Mouse (Mus musculus): ENCODE results near the gene Mettl3.

Mettl3 gene

GRCm38 (mm10) chr14:52284191-52284590, 20.7 kb downstream of the Mettl3 start:
- DNase-seq = no peak

GRCm38 (mm10) chr14:52283629-52284028, 21.3 kb downstream of the Mettl3 start:
- DNase-seq = no peak

GRCm38 (mm10) chr14:52279747-52280120, 25.2 kb downstream of the Mettl3 start:
- no peak for DNase-seq

DNA sequence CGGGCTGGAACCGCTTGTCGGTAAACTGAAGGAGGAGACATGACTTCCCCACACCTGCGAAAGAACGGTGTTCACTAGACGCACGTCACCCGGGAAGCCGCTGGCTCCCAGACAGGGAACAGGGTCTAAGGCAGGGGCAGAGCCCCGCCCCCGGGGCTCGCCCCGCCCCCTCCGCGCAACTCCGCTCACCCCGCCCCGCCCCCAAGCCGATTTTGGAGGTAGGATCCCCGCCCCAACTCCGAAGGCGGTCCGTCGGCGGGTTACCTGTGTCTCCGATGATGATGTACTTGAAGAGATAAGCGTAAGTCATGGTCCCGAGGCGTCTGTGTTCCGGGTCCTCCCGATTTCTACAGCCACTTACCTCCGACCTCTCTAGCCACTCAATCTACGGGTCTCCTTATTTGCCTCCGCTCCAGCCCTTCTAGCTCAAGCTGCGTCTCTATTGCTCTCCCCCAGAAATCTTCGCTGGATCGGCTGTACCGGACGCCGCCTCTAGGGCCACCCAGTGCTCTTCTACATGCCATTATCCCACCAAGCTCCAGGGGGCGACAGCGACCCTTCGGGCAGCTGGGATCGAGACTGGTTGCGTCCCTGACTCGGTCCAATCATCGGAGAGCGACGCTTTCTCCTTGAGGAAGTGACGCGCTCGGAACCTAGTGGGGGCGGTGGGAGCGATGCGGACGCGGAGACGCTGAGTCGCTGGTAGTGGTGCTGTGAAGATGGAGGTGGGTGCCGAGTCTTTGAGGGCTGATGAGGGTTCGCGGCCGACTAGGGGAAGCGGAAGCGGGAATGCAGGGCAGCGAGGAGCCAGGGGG, 25.8 kb downstream of the Mettl3 start, which contains the start of the genes Tox4 and Rab2b:
Tox4 (plus strand) TSS at position 215 of the 815 bp plus-strand sequence.
Rab2b (minus strand) TSS at position 614 of the 815 bp plus-strand sequence.
- peak; percentile 98 for DNase-seq

DNA sequence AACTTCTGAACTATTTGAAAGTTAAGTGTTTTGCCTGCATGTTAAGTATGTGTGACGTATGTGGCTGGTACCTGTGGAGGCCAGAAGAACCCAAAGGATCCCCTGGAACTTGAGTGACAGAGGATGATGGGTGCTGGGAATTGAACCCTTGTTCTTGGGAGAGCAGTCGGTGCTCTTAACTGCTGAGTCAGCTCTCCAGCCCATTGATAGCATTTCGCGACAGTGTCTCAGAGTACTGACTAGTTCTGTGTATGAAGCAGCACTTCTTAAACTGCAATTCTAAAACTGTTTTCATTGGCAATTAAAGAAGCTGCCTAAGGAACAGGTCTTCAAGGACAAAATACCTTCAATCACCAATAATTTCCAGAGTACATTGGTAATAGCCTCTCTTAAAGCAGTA, 27.7 kb downstream of the Mettl3 start:
- DNase-seq = no peak

GRCm38 (mm10) chr14:52272781-52273180, 32.1 kb downstream of the Mettl3 start:
- DNase-seq = no peak

DNA sequence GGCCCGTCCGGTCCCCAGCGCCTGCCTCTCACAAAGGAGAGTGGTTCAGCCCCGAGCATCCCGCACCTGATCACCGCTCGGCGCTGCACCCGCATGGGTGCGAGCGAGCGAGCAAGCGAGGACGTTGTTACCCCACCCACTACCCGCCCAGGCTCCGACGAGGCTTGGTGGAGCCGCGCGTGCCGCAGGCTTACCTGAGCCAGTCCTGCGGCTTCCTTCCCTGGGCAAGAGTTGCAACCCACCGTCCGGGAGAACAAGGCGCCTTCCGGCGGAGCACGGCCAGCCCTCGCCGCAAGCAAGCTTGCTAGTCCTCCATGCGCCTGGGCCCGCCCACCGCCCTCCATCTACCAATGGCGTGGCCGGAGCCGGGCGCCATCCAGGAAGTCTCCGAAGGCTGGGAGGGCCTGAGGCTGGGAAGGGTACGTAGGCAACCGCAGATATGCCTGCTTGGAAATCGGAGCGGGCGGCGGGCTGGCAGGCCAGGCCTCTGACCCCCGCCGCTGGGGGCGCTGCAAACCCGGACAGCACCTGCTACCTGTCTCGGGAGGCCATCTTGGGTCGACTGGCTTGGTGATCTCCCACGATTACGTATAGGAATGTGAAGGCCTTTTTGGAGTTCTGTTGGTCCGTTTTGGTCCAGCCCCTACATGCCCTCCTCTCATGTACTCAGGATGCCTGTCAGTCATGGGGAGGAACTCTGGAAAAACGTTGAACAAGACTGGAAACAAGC, 47.3 kb downstream of the Mettl3 start, which contains the start of gene Chd8:
Chd8 (minus strand) TSS at position 297 of the 730 bp plus-strand sequence.
- peak; percentile 99 for DNase-seq

DNA sequence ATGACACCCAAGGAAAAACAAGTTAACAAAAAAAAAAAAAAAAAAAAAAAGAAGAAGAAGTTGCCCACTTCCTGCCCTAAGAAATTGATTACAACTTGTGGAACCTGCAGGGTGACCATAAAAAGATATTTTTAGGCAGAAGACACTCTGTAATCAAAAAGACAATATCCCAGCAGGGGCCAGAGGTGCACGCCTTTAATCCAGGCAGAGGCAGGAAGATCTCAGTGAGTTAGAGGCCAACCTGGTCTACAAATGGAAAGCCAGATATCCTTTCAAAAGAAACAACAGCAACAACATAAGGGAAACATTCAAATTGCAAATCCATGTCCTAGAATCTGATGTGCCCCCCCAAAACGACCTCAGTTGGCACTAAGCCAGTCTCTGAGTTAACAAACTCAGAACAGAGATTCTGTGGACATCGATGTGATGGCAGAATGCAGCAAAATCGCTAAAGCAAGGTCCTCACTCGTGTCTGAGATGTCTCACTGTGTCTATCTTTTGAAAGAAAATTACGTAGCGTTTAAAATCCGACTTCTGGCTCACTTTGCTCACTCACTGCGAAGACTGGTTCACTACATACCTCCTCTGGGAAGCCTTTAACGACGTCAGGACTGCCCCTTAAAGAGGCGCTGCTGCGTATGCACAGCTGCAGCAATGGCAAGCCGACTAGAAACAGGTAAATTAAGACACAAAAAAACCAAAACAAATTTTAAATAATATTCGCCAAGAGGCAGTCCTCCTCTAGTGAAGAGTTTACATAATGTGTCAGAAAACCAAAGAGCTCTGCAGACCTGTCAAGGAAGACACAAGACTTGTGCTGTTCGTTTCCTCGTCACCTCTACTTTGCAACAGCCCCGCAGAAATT, 48.4 kb downstream of the Mettl3 start:
- DNase-seq = peak; percentile 52

GRCm38 (mm10) chr14:52246129-52246528, 58.8 kb downstream of the Mettl3 start:
- no peak for DNase-seq
